Mouse (Mus musculus): ENCODE measurements at regions not wholly inside any gene's neighbourhood (a gene's known extent, or its start where the extent isn't known, plus 50 kb on each side); places are given as distances from the start of the nearest gene placed in this dataset.

- intact Hi-C loops (cut with DNase I): loop anchor here (5.0 kb wide), 1 partner anchor 46 kb away; no protein-coding TSS in a partner anchor
- no peak for DNase-seq
Measured at GRCm38 (mm10) chr8:12213774-12214173, 64.8 kb upstream of the A230072I06Rik start.

GRCm38 (mm10) chr8:12214205-12215019, 64.2 kb upstream of the A230072I06Rik start:
- intact Hi-C loops (cut with DNase I): loop anchor here (5.0 kb wide), 1 partner anchor 47 kb away; no protein-coding TSS in a partner anchor

GRCm38 (mm10) chr8:12221506-12221905, 57.1 kb upstream of the A230072I06Rik start:
- no peak for DNase-seq
- intact Hi-C loops (cut with DNase I): no loop called here

More at GRCm38 (mm10) chr8:12214205-12215019, 64.2 kb upstream of the A230072I06Rik start:
- DNase-seq: no peak

- intact Hi-C loops (cut with DNase I): no loop called here
- no peak for DNase-seq
Measured at GRCm38 (mm10) chr8:12223376-12223775, 55.2 kb upstream of the A230072I06Rik start.
